Mouse (Mus musculus) right cerebral cortex, postnatal 36 days (tissue): ENCODE measurements around the gene Ctu1.
"Not testable (repeated sequence)": the region's sequence is repeated elsewhere in the genome, so short reads cannot be mapped to it uniquely, and the experiment has no call there.

Experiments
- DNase-seq, 2 experiments: peaks; one replicate each; pipeline ENCODE4 v3.0.0; 2022; ENCODE audit warnings: low spot score in 2 of 2, mixed read lengths in 1 of 2

Ctu1 gene

DNA sequence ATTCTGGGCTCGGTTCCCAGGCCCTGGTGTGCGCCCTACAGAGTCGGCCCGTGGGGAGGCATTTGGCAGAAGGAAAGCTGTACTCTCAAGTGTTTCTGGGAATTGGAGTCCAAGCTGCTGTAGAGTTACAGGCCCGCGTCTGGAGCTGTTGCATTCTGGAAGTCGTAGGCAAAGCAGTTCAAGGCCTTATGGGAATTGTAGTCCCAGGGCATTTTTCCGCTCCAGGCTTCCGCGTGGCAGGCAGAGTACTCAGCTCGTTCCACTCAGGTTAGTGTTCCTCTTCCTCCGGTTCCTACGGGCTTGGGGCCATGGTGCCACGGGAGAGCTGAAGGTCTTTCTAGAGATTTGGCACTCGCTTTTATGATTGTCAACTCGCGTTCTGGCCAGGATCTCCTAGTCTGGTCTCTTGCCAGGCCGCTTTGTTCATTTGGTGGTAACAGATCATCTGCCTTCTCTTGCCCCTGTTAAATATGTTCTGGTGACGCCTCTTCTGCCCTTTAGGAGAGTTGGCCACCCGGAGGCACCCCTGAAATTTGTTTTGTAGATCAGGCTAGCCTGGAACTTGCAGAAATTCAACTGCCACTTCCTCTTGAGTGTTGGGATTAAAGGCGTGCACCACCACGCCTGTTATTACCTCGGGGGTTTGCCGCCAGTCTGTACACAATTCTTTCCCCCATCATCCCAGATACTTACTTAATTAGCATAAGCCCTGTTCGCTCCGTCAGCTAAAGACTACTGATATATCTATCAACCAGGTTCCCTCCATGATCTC, at the start of gene Ctu1:
Gene Ctu1 (plus strand): TSS at position 208 of the 772 bp plus-strand sequence.
- DNase-seq = peak; percentile 92 to 97

DNA sequence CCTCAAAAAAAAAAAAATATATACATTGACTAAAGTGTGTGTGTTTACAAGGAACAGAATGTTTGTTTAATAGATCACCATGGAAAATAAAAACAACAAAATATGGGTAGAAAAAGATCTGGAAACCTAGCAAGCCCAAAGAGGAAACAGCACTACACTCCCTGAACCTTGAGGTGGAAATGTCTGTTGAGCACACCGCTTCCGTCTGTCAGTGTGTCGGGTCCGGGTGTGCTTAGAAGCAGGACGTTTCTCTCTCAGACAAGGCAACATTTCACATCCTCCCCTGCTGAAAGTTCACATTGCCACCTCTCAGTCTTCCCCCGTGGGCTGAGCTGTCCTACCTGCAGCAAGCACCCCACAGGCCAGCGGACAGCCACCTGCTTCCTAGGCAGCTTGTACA, 48.9 kb upstream of the Ctu1 start:
- no peak for DNase-seq

DNA sequence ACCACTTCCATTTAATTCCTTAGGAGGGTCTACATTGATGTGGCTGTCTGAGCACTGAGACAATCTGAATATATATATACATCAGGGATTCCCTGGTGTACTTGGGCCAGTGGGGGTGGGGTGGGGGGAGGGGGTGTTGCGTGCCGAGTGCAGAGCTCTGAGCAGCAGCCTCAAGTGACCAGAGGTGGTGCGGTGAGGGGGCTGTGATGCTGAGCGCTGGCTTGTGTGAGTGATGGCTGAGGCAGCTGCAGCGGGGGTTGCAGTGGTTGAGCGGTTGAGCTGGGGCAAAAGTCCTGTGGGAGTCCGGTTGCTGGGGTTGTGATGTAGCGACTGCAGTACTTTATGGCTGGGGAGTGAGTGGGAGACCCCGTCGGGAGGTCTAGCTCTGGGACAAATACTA, 48.0 kb upstream of the Ctu1 start:
- DNase-seq = no peak

DNA sequence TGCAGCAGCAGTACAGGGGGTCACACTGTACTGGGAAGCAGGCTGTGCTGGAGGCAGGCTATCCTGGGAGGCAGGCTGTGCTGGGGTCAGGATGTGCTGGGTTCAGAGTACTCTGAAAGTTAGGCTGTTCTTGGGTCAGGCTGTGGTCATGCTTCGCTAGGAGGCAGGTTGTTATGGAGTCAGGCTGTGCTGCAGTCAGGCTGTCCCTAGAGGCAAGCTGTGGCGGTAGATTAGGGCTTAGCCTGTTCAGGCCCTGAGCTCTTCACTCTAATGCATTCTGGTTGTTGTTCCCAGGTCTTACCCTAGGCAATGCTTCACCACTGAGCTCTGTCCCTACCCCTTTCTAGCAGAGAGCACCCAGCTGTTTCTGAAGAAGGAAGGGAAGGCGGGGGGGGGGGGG, 46.8 kb upstream of the Ctu1 start:
- DNase-seq = no peak

DNA sequence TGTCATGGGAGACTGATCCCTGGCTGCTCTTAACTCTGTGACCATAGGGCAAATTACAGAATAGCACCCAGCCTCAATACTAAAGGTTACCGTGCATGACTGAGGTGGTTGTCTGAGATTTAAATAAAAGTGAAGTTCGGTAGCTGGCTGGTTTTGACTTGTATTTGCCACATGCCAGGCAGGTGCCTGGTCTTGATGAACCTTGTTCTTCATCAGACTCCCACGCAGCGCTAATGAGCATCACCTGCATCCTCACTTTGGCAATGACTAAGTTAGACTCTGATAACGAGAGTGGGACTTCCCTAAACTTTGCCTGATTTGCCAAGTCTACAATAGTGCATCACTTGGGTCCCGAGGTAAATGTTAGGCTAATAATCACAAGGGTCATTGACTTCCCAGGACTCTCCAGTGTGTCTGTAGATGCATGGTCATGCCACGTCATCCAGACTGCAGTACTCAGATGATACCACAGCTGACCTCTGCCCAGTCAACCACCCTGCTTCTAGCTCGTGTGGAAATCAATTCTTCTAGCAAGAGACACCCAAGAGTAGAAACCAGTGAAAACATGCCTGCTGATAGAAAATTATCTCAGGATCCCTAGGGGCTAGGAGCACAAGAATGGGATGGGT, 45.9 kb upstream of the Ctu1 start:
- no peak for DNase-seq

DNA sequence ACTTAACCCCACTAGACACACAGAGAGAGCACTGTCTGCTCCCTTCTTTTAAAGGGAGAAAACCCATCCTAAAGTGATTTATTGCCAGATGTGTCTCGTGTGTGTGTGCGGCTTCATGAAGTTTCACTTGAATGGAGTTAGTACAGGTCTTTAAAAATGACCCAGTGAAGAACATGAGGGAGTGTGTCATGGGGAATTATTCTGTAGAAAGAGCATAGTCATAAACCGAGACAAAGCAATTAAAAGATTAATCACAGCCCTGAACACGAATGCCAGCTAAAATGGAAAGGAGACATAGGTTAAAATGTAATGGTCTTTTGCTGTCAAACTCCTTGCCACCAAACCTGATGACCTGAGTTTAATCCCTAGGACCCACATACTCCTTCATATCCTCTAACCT, 37.9 kb upstream of the Ctu1 start:
- DNase-seq = no peak

DNA sequence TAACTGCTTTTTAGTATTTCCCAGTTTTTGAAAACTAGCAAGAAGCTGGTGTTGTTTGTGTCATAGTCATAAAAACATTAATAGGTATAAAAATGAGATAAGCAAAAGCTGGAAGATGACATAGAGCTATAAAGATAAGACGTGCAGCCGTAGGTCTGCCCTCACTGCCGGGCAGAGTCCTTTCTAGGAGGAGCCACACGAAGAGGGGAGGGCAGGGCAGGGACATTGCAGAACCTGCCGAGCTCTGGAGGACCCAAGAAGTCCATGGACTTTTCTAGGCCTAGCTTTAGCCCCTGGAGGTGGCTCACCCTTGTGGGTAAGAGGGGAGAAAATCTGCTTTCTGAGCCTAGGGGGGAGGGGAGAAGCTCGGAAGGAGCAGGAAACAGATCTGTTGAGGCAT, 37.3 kb upstream of the Ctu1 start, which contains the start of gene Ceacam18:
Gene Ceacam18 (plus strand): TSS at position 208 of the 400 bp plus-strand sequence.
- no peak for DNase-seq

DNA sequence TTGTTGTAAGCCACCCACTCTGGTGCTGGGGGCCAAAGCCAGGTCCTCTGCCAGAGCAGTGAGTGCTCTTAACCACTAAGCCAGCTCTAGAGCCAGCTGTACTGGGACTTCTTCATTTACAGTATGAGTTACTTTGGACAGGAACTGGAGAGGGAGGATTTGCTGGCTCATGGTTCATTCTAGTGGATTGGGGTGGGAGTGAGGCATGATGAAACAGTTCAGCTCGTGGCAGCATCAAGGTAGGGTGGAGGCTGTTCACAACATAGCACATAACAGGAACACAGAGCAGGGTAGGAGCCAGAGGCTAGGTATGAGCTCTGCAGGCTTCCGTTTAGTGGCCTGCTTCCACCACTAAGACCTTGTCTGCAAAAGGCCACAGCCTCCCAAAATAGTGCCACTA, 35.6 kb upstream of the Ctu1 start:
- no peak for DNase-seq

DNA sequence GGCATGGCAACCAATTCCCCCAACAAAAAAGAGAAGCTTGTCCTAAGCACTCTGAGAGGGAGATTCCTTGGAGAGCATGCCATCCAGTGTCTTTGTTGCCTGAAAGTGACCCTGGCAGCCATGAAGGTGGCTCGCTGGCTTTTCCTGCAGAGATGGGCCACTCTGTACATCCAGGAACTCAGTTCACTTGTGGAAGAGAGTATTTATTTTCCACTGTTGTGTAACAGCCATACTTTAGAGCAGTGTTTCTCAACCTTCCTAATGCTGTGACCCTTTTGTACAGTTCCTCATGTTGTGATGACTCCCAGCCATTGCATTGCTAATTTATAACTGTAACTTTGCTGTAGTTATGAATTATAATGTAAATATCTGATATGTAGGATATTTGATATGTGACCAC, 34.7 kb upstream of the Ctu1 start:
- DNase-seq = no peak

DNA sequence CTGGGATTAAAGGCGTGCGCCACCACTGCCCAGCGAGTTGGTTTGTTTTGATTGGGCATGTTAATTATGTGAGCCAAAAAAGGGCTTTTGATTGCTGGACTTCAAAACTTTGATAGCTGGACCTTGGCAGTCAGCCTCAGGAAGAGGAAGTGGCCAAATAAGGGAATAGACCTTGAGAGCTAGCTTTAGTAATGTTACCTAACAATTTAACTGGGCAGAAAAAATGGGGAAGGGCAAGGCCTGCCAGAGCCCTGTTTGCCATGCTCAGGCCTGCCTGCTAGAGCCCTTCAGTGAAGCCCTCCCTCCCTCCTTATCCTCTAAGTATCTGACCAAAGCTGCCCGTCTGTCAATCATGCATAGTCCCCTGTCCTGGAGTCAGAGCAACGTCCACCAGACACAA, 29.2 kb upstream of the Ctu1 start:
- DNase-seq = no peak

DNA sequence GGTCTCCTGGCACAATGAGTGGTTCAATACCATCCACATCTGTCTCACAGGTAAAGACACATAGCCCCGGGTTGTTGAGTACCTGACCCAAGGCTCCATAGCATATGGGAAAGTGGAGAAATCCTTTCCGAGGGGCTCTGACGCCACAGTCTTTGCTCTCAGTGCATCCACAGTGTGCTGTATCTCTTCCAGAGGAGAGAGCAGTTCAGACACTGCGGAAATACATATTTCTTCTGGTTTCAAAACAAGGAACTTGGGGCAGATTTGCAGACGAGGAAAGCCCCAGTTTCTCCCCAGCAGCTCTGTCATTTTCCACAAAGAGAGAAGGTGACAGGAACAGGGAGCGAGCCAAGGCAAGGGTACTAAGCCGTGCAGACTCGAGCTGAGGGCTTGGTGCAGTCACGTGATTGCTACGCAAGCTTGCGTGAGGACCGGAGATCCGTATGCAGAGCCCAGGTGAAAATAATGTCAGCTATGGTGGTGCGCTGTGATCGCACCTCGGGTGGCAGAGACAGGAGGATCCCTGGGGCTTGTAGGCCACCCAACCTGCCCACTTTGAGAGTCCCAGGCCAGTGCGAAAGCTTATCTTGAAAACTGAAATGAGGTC, 28.7 kb upstream of the Ctu1 start:
- DNase-seq = no peak

DNA sequence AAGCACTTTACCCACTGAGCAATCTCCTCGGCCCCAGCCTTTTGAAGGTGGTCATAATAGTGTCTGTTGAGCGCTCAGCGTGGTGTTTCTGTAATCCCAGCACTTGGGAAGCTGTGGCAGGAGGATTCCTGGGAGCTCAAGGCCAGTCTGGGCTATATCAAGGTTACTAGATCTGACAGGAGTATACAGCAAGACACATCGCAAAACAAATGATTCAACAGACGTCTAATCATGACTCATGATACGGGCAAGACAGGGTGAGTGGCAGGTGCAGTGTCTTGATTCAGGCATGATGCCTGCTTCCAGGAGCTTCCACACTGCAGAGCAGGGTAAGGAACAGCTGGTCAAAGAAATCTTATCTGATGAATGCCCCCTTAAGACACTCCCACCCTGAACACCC, 19.1 kb upstream of the Ctu1 start:
- no peak for DNase-seq

DNA sequence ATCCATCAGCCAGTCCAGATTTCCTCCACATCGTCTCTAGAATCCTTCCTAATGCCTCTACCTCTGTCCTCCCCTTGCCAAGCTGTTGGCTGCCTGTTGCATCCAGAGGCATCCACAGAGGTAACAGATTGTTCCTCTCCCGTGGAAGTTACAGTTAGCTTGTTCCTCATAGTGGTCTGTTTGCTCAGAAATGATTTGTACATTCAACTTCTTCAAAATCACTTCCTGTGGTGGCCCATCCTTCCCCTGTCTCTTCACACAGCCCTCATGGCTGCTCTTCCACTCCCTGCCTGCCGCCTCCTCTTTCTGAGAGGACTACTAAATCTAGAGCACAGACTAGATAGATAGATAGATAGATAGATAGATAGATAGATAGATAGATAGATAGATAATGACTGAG, 17.3 kb upstream of the Ctu1 start:
- DNase-seq = no peak

DNA sequence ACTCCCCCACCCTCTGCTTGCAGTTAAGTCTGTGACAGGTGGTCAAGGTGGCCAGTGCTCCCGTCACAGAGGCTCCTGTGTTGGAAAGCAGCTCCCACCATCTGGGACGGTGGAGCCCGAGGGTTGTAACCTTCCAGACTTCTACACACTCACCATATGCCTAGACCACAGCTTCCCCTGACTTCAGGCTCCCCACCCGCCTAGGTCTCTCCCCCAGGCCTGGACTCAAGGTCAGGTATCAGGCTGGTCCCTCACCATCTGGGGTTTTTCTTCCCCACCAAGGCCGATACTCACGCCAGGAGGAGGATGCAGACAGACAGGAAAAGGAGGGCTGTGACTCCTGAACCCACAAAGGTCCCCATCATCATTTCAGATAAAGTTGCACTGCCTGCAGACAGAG, 15.6 kb upstream of the Ctu1 start:
- DNase-seq = no peak

DNA sequence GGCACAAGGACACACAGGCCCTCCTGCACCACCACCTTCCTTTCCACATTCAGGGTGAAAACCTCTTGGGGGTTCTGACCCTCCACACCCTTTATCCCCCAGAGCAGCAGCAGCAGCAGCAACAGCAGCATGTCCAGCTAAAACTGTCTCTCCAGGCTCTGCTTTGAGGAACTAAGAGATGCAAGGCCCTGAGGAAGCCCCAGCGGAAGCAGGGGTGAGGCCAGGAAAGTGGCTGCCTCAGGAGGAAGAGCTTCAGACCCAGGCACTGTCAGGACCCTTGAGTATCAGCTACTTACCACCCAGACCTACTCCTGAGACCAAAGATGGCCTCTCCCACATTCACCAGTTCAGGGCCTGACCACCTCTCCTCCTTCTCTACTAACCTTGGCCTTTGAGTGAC, 11.8 kb upstream of the Ctu1 start, which contains the start of gene Siglece:
Gene Siglece (minus strand): TSS at position 160 of the 400 bp plus-strand sequence.
- no peak for DNase-seq

DNA sequence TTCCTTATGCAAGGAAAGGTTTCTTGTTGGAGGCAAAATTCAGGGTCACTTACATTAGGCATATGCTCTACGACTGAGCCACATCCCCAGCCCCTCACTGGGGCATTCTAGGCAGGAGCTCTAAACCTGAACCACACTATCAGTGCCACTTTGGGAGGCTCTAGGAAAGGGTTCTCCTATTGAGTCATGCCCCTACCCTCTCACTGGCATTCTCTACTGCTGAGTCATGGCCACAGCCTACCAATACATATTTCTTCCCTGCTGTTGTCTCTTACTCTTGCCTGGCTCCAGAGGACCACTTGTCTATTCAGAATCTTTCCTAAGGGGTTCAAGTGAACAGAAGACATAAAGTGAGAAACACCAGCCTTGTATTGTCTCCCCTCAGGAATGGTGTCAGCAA, 9.0 kb upstream of the Ctu1 start:
- no peak for DNase-seq

DNA sequence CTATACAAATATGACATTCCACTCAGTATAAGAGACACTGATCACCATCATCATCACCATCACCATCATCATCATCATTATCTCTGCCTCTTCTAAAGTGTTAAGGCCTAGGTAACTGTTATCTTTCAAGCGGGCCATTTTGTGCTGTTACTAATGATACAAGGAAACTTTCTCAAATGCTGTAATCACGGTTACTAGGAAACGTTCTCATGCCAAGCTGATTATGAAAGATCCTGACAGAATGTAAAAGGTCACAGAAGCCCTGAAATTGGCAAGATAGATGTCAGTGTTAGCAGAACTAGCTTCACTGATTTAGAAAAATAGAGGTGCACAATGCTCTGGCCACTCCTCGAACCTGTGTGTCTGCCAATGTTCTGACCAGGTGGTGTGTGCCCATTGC, 4.6 kb upstream of the Ctu1 start:
- DNase-seq = not testable (repeated sequence)

DNA sequence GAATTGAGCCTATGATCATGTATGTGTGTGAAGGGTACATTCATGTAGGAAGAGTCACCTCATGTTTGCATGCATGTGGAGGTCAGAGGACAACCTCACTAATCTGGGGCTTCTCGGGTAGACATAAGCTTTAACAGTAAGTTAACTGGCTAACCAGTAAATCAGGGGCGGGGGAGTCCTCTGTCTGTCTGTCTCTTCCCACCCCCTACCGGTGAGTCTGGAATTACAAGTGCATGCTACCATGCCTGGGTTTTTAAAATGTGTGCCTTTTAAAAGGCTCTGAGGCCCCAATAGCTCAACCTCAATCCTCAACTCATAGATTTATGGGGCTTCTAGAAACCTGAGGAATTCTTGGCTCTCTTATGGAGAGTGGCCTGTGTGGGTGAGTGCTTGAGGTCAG, 3.2 kb upstream of the Ctu1 start:
- no peak for DNase-seq

DNA sequence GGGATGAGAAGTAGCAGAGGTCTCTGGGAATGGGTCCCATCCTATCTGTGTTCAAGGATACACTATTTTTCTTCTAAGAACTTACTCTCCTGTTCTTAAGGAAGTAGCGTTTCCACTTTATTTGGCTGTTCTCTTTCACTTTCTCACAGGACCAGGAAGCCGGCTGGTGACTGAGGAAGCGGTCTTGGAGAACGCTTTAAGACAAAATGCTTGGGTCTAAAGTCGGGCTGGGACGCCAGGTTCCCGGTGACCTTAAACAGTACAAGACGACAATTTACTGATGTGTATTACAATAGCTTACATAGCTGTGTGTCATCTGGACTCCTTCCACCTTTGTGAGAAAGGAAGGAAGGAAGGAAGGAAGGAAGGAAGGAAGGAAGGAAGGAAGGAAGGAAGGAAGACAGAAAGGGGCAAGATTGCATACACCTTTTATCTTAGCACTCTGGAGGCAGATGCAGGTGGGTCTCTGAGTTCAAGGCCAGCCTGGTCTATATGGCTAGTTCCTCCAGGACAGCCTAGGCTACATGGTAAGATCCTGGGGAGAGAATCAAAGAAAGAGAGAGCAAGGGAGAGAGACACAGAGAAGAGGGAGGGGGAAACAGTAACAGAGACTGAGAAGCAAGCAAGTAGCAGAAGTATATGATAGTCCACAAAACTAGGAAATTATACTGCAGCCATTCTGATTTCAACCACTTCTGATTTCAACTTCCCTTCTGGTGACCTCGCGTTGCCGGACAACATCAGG, 580 bp upstream of the Ctu1 start:
- DNase-seq = no peak

DNA sequence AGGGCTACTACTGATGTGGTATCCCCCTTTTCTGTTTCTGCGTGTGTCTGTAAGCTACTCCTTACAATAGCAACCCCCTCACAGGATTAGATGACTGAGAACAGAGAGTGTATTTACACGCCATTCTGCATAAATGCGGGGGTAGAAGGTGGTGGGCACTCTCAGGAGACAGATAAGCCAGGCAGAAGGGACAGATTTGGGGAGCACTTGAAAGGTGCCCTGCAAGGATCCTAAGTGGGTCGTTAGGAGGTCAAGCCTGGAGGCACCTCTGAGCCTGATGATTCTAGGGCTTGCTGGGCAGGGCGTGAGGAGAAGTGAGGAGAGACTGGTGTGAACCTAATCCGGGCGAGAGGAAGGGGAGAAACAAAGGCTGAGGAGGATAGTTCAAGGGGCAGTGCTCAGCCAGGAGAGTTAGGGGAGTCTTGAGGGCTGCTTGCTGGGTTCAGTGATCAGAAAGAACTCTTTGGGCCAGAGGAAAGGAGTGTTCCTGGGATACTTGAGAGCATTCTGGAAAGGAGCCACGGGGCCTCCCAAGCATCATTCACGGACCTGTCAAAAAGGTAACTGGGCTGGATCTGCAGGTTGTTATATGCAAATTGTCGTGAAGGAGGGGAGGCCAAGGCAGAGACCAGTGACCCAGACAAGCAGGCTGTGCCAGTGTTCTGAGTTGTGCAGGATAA, 905 bp downstream of the Ctu1 start:
- no peak for DNase-seq

DNA sequence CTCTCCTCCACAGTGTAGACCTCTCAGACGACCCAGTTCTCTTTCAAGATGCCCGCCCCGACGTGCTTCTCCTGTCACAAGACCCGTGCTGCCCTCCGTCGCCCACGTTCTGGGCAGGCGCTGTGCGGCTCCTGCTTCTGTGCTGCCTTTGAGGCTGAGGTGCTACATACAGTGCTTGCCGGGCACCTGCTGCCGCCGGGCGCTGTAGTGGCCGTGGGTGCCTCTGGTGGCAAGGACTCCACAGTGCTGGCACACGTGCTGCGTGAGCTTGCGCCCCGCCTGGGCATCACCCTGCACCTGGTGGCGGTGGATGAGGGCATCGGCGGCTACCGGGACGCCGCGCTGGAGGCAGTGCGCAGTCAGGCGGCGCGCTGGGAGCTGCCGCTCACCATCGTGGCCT, 3.3 kb downstream of the Ctu1 start:
- DNase-seq = no peak

DNA sequence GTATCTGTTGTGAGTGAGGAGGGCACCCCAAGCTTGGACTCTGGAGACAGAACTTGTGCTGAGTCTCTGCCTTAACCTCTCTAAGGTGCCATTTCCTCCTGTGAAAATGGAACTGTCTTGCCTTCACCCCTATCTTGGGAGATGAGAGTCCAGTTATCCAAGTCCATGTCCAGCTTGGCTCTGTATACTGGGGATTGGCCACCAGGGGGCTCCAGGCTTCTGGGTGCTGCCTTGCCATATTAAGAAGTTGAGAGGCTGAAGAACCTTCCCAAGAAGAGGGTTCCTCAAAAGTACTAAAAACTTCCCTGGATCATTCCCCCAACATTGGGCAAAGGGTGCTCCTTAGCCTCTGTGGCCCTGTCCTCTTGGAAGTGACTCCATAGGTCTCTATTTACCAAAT, 6.7 kb downstream of the Ctu1 start:
- DNase-seq = peak in 1 of 2 experiments; percentile 26
